Mouse (Mus musculus): Measurements from ENCODE around the gene Psme1. TPM values are rescaled to one million over a fixed set of nuclear protein-coding genes. Genes with fewer than 3 reads are reported as not detected.

Gene Psme1
- polyA plus RNA-seq, 1 experiment from 2014 or later: 139 TPM

- no peaks in the 10 kb centered on the region for H3K9me3 ChIP-seq (ENCODE audit: low read depth, low read length)
- ATAC-seq (ENCODE audit: insufficient read depth) (no peak), DNase-seq (no peak)
- no peak for TF ChIP-seq CTCF (IDR thresholded peaks at IDR 0.05; ENCODE audit: low read depth)
- H3K4me2 ChIP-seq: no peak overlapping the region
- peaks cover 95% of the 10 kb centered on the region for H3K36me3 ChIP-seq (ENCODE audit: insufficient read depth)
- H3K4me1 ChIP-seq (ENCODE audit: insufficient read depth): no peaks in the 10 kb centered on the region
- H3K9ac ChIP-seq: no peak overlapping the region
- H3K4me3 ChIP-seq (ENCODE audit: low read depth, low read length): no peak overlapping the region
- no peaks in the 10 kb centered on the region for H3K27me3 ChIP-seq (ENCODE audit: insufficient read depth, low read length)
- 92% methylated on average over 26 of the region's 27 CpGs for WGBS
- no peak overlapping the region for H3K27ac ChIP-seq (ENCODE audit: low read depth)
Measured at GRCm38 (mm10) chr14:55628077-55628827, 50.3 kb downstream of the Psme1 start.

GRCm38 (mm10) chr14:55629312-55629711 lies 51.4 kb downstream of the Psme1 start:
- Histone ChIP-seq H3K27ac (ENCODE audit: low read depth) (no peak overlapping the region), H3K4me3 (ENCODE audit: low read depth, low read length) (no peak overlapping the region), H3K27me3 (ENCODE audit: insufficient read depth, low read length) (no peaks in the 10 kb centered on the region), H3K36me3 (ENCODE audit: insufficient read depth) (peaks cover 99% of the 10 kb centered on the region), H3K4me2 (no peak overlapping the region), H3K9ac (no peak overlapping the region), H3K9me3 (ENCODE audit: low read depth, low read length) (no peaks in the 10 kb centered on the region), H3K4me1 (ENCODE audit: insufficient read depth) (no peaks in the 10 kb centered on the region)
- TF ChIP-seq CTCF (IDR thresholded peaks at IDR 0.05; ENCODE audit: low read depth): peak; percentile 78
- 63% methylated on average over 5 of the region's 5 CpGs for WGBS
- DNase-seq (peak; percentile 52), ATAC-seq (ENCODE audit: insufficient read depth) (no peak)

Other genes with a start within 250 kb of the Psme1 start
- gene Dhrs4, start 99.4 kb upstream of the Psme1 start, polyA plus RNA-seq (2014; fragmentation: Nextera tagmentation; extraction: Ambion mirVana): 66.6 and 68.6 TPM in 2 replicates
- 2.8 and 3.1 TPM in 2 replicates for gene Carmil3, start 87.5 kb upstream of the Psme1 start, polyA plus RNA-seq (2014; fragmentation: Nextera tagmentation; extraction: Ambion mirVana)
- gene Cpne6, start 67.7 kb upstream of the Psme1 start, polyA plus RNA-seq (2014; fragmentation: Nextera tagmentation; extraction: Ambion mirVana): 0.15 and 0.25 TPM in 2 replicates
- not detected in 2 replicates for gene Nrl, start 53.1 kb upstream of the Psme1 start, polyA plus RNA-seq (2014; fragmentation: Nextera tagmentation; extraction: Ambion mirVana)
- 52.1 and 55.4 TPM in 2 replicates for gene Pck2, start 37.9 kb upstream of the Psme1 start, polyA plus RNA-seq (2014; fragmentation: Nextera tagmentation; extraction: Ambion mirVana)
- gene Dcaf11, start 18.1 kb upstream of the Psme1 start, polyA plus RNA-seq (2014; fragmentation: Nextera tagmentation; extraction: Ambion mirVana): 53.9 and 62.3 TPM in 2 replicates
- 1.2 and 1.6 TPM in 2 replicates for gene A730061H03Rik, start 17.7 kb upstream of the Psme1 start, polyA plus RNA-seq (2014; fragmentation: Nextera tagmentation; extraction: Ambion mirVana)
- 0.76 and 1.7 TPM in 2 replicates for gene Fitm1, start 2.5 kb upstream of the Psme1 start, polyA plus RNA-seq (2014; fragmentation: Nextera tagmentation; extraction: Ambion mirVana)
- gene Emc9, start 7.2 kb downstream of the Psme1 start, polyA plus RNA-seq (2014; fragmentation: Nextera tagmentation; extraction: Ambion mirVana): 2.1 and 2.4 TPM in 2 replicates
- 228 and 242 TPM in 2 replicates for gene Psme2, start 13.0 kb downstream of the Psme1 start, polyA plus RNA-seq (2014; fragmentation: Nextera tagmentation; extraction: Ambion mirVana)
- gene Rnf31, start 13.6 kb downstream of the Psme1 start, polyA plus RNA-seq (2014; fragmentation: Nextera tagmentation; extraction: Ambion mirVana): 14.4 and 16.9 TPM in 2 replicates
- gene Irf9, start 25.4 kb downstream of the Psme1 start, polyA plus RNA-seq (2014; fragmentation: Nextera tagmentation; extraction: Ambion mirVana): 8.9 and 9.0 TPM in 2 replicates
- 8.5 and 14.2 TPM in 2 replicates for gene Rec8, start 39.9 kb downstream of the Psme1 start, polyA plus RNA-seq (2014; fragmentation: Nextera tagmentation; extraction: Ambion mirVana)
- gene Ipo4, start 57.8 kb downstream of the Psme1 start, polyA plus RNA-seq (2014; fragmentation: Nextera tagmentation; extraction: Ambion mirVana): 97.5 and 115 TPM in 2 replicates
- 2.1 TPM in 2 replicates for gene Gm49378, start 59.8 kb downstream of the Psme1 start, polyA plus RNA-seq (2014; fragmentation: Nextera tagmentation; extraction: Ambion mirVana)
- 111 and 122 TPM in 2 replicates for gene Tm9sf1, start 65.7 kb downstream of the Psme1 start, polyA plus RNA-seq (2014; fragmentation: Nextera tagmentation; extraction: Ambion mirVana)
- gene Tssk4, start 72.1 kb downstream of the Psme1 start, polyA plus RNA-seq (2014; fragmentation: Nextera tagmentation; extraction: Ambion mirVana): 0.89 and 1.1 TPM in 2 replicates
- gene Mdp1, start 82.4 kb downstream of the Psme1 start, polyA plus RNA-seq (2014; fragmentation: Nextera tagmentation; extraction: Ambion mirVana): 51.6 and 52.0 TPM in 2 replicates
- 58.4 and 59.4 TPM in 2 replicates for gene Gmpr2, start 93.8 kb downstream of the Psme1 start, polyA plus RNA-seq (2014; fragmentation: Nextera tagmentation; extraction: Ambion mirVana)
- gene Nedd8, start 94.0 kb downstream of the Psme1 start, polyA plus RNA-seq (2014; fragmentation: Nextera tagmentation; extraction: Ambion mirVana): 556 and 577 TPM in 2 replicates
- gene Tinf2, start 103.7 kb downstream of the Psme1 start, polyA plus RNA-seq (2014; fragmentation: Nextera tagmentation; extraction: Ambion mirVana): 53.3 and 58.0 TPM in 2 replicates
- 0.89 and 1.3 TPM in 2 replicates for gene Tgm1, start 135.8 kb downstream of the Psme1 start, polyA plus RNA-seq (2014; fragmentation: Nextera tagmentation; extraction: Ambion mirVana)
- gene Rabggta, start 144.1 kb downstream of the Psme1 start, polyA plus RNA-seq (2014; fragmentation: Nextera tagmentation; extraction: Ambion mirVana): 25.6 and 29.5 TPM in 2 replicates
- 76.7 and 79.9 TPM in 2 replicates for gene Dhrs1, start 167.6 kb downstream of the Psme1 start, polyA plus RNA-seq (2014; fragmentation: Nextera tagmentation; extraction: Ambion mirVana)
- 48.7 and 50.6 TPM in 2 replicates for gene Nop9, start 167.6 kb downstream of the Psme1 start, polyA plus RNA-seq (2014; fragmentation: Nextera tagmentation; extraction: Ambion mirVana)
- 0.36 and 0.38 TPM in 2 replicates for gene Cideb, start 180.3 kb downstream of the Psme1 start, polyA plus RNA-seq (2014; fragmentation: Nextera tagmentation; extraction: Ambion mirVana)
- 0.19 and 0.70 TPM in 2 replicates for gene Ltb4r2, start 183.3 kb downstream of the Psme1 start, polyA plus RNA-seq (2014; fragmentation: Nextera tagmentation; extraction: Ambion mirVana)
- 0.31 and 0.64 TPM in 2 replicates for gene Ltb4r1, start 187.8 kb downstream of the Psme1 start, polyA plus RNA-seq (2014; fragmentation: Nextera tagmentation; extraction: Ambion mirVana)
- gene Adcy4, start 206.0 kb downstream of the Psme1 start, polyA plus RNA-seq (2014; fragmentation: Nextera tagmentation; extraction: Ambion mirVana): 11.6 and 14.1 TPM in 2 replicates
- gene Ripk3, start 210.7 kb downstream of the Psme1 start, polyA plus RNA-seq (2014; fragmentation: Nextera tagmentation; extraction: Ambion mirVana): 42.5 and 51.4 TPM in 2 replicates
- 58.8 and 66.1 TPM in 2 replicates for gene Nfatc4, start 245.0 kb downstream of the Psme1 start, polyA plus RNA-seq (2014; fragmentation: Nextera tagmentation; extraction: Ambion mirVana)